Mouse (Mus musculus) liver, embryonic 12.5 days (tissue): ENCODE measurements around the gene Ppp2r5d. TPM values are rescaled to one million over a fixed set of nuclear protein-coding genes. Genes with fewer than 3 reads are reported as not detected.

Source experiments
- ATAC-seq: fragments of 200-750 bp; cut with Nextera tagmentation; 2 replicates; pipeline ENCODE4 v1.8.0; 2017; ENCODE audit warnings: moderate number of reproducible peaks, mild to moderate bottlenecking, moderate library complexity
- H3K27ac ChIP-seq: fragments of 300-500 bp; sonication (generic); 2 replicates; pipeline ENCODE4 v1.5.1; 2016; ENCODE audit warnings: mild to moderate bottlenecking
- H3K27me3 ChIP-seq: fragments of 300-500 bp; sonication (generic); replicated peaks from 2 replicates; pipeline ENCODE4 v1.6.1; 2016; ENCODE audit warnings: mild to moderate bottlenecking, moderate library complexity
- H3K36me3 ChIP-seq: fragments of 300-500 bp; sonication (generic); 2 replicates; pipeline ENCODE4 v1.6.1; 2016; ENCODE audit warnings: mild to moderate bottlenecking, moderate library complexity
- H3K4me1 ChIP-seq: fragments of 300-500 bp; sonication (generic); 2 replicates; pipeline ENCODE4 v1.6.1; 2016
- H3K4me2 ChIP-seq: fragments of 300-500 bp; sonication (generic); 2 replicates; pipeline ENCODE4 v1.6.1; 2016; ENCODE audit warnings: mild to moderate bottlenecking, moderate library complexity
- H3K4me3 ChIP-seq: fragments of 300-500 bp; sonication (generic); 2 replicates; pipeline ENCODE4 v1.5.1; 2016; ENCODE audit warnings: mild to moderate bottlenecking, moderate library complexity
- H3K9ac ChIP-seq: fragments of 300-500 bp; sonication (generic); 2 replicates; pipeline ENCODE4 v1.6.1; 2016; ENCODE audit warnings: mild to moderate bottlenecking, moderate library complexity
- H3K9me3 ChIP-seq: fragments of 300-500 bp; sonication (generic); replicated peaks from 2 replicates; pipeline ENCODE4 v1.6.1; 2016; ENCODE audit warnings: mild to moderate bottlenecking, moderate library complexity
- WGBS: fragments of 180-500 bp; shearing (Covaris S2); methylation state at CpG from one replicate; pipeline ENCODE4 v1.1.7; 2016; ENCODE audit not compliant: insufficient replicate concordance; 5-methylcytosine and 5-hydroxymethylcytosine counted together
- polyA plus RNA-seq: library from polyadenylated mRNA; unstranded; fragments of >200 nt; fragmentation: Nextera tagmentation; extraction: Ambion mirVana; gene quantifications from 2 replicates; pipeline ENCODE4 v1.2.1, GENCODE M21; 2016

Ppp2r5d gene
- polyA plus RNA-seq: 48.3 and 49.1 TPM in 2 replicates

GRCm38 (mm10) chr17:46704887-46705835, at the start of gene Ppp2r5d:
Gene Ppp2r5d, minus strand, starts transcription at chr17:46705111.
- Histone ChIP-seq H3K9me3 (no peaks in the 10 kb centered on the region), H3K9ac (peak within 1 kb of the TSS; percentile 93), H3K4me2 (peak within 1 kb of the TSS; percentile 95), H3K36me3 (peaks cover 12% of the 10 kb centered on the region), H3K4me1 (peaks cover 52% of the 10 kb centered on the region), H3K27ac (peak within 1 kb of the TSS; percentile 89), H3K27me3 (no peaks in the 10 kb centered on the region), H3K4me3 (peak within 1 kb of the TSS; percentile 88)
- peak; percentile 94 for ATAC-seq
- WGBS: under 1% methylated on average over 48 of the region's 48 CpGs

- H3K4me2 ChIP-seq: peak within 1 kb of the TSS; percentile 95
- peaks cover 10% of the 10 kb centered on the region; the same call in 1 of the 2 replicates for H3K27me3 ChIP-seq
- peak within 1 kb of the TSS; percentile 86 for H3K4me3 ChIP-seq
- peak within 1 kb of the TSS; percentile 80 for H3K9ac ChIP-seq
- under 1% methylated on average over 58 of the region's 58 CpGs for WGBS
- peak; percentile 99 for ATAC-seq
- no peaks in the 10 kb centered on the region for H3K9me3 ChIP-seq
- peak within 1 kb of the TSS; percentile 89 for H3K27ac ChIP-seq
- peaks cover 22% of the 10 kb centered on the region for H3K36me3 ChIP-seq
- peaks cover 41% of the 10 kb centered on the region for H3K4me1 ChIP-seq
Observed at GRCm38 (mm10) chr17:46751794-46752556, 47.1 kb upstream of the Ppp2r5d start, which contains the start of gene Cnpy3. Gene Cnpy3, minus strand, starts transcription at chr17:46752214.

GRCm38 (mm10) chr17:46751056-46751793, 46.3 kb upstream of the Ppp2r5d start:
- peak overlapping the region; percentile 80 for H3K9ac ChIP-seq
- H3K9me3 ChIP-seq: no peaks in the 10 kb centered on the region
- H3K27ac ChIP-seq: peak overlapping the region; percentile 89
- ATAC-seq: peak; percentile 10; the same call in 1 of the 2 replicates
- H3K4me3 ChIP-seq: peak overlapping the region; percentile 86
- H3K36me3 ChIP-seq: peaks cover 29% of the 10 kb centered on the region
- peaks cover 41% of the 10 kb centered on the region for H3K4me1 ChIP-seq
- WGBS: 13% methylated on average over 16 of the region's 16 CpGs
- peaks cover 5% of the 10 kb centered on the region; the same call in 1 of the 2 replicates for H3K27me3 ChIP-seq
- H3K4me2 ChIP-seq: peak overlapping the region; percentile 95

- Histone ChIP-seq H3K4me1 (peaks cover 41% of the 10 kb centered on the region), H3K27ac (peak overlapping the region; percentile 89), H3K36me3 (peaks cover 36% of the 10 kb centered on the region), H3K9me3 (no peaks in the 10 kb centered on the region), H3K27me3 (no peaks in the 10 kb centered on the region), H3K4me3 (peak overlapping the region; percentile 86), H3K9ac (peak overlapping the region; percentile 80), H3K4me2 (peak overlapping the region; percentile 95)
- WGBS: 69% methylated on average over 4 of the region's 4 CpGs
- no peak for ATAC-seq
Observed at GRCm38 (mm10) chr17:46750580-46750979, 45.7 kb upstream of the Ppp2r5d start.

- ATAC-seq: no peak
- H3K9me3 ChIP-seq: no peaks in the 10 kb centered on the region
- H3K36me3 ChIP-seq: peaks cover 47% of the 10 kb centered on the region
- H3K9ac ChIP-seq: 0 out of 2 replicates have a peak overlapping the region, but pooled peaks have one; percentile 2
- H3K4me1 ChIP-seq: peaks cover 41% of the 10 kb centered on the region
- no peaks in the 10 kb centered on the region for H3K27me3 ChIP-seq
- no peak overlapping the region for H3K27ac ChIP-seq
- H3K4me3 ChIP-seq: no peak overlapping the region
- 79% methylated on average over 5 of the region's 5 CpGs for WGBS
- H3K4me2 ChIP-seq: no peak overlapping the region
Observed at GRCm38 (mm10) chr17:46749282-46749681, 44.4 kb upstream of the Ppp2r5d start.

GRCm38 (mm10) chr17:46747806-46748205, 42.9 kb upstream of the Ppp2r5d start:
- H3K4me3 ChIP-seq: no peak overlapping the region
- H3K4me2 ChIP-seq: no peak overlapping the region
- H3K27me3 ChIP-seq: no peaks in the 10 kb centered on the region
- no peaks in the 10 kb centered on the region for H3K9me3 ChIP-seq
- 79% methylated on average over 2 of the region's 2 CpGs for WGBS
- peaks cover 61% of the 10 kb centered on the region for H3K36me3 ChIP-seq
- ATAC-seq: no peak
- no peak overlapping the region for H3K9ac ChIP-seq
- no peak overlapping the region for H3K27ac ChIP-seq
- H3K4me1 ChIP-seq: peaks cover 41% of the 10 kb centered on the region

GRCm38 (mm10) chr17:46747234-46747633, 42.3 kb upstream of the Ppp2r5d start:
- Histone ChIP-seq H3K9me3 (no peaks in the 10 kb centered on the region), H3K4me1 (peaks cover 41% of the 10 kb centered on the region), H3K27me3 (no peaks in the 10 kb centered on the region), H3K27ac (no peak overlapping the region), H3K4me3 (no peak overlapping the region), H3K36me3 (peaks cover 67% of the 10 kb centered on the region), H3K4me2 (no peak overlapping the region), H3K9ac (no peak overlapping the region)
- 71% methylated on average over 8 of the region's 8 CpGs for WGBS
- no peak for ATAC-seq

- Histone ChIP-seq H3K9ac (no peak overlapping the region), H3K9me3 (no peaks in the 10 kb centered on the region), H3K4me2 (no peak overlapping the region), H3K27me3 (no peaks in the 10 kb centered on the region), H3K4me3 (no peak overlapping the region), H3K4me1 (peaks cover 41% of the 10 kb centered on the region), H3K27ac (no peak overlapping the region; the same call in 1 of the 2 replicates), H3K36me3 (peaks cover 78% of the 10 kb centered on the region)
- ATAC-seq: no peak
- WGBS: 79% methylated on average over 2 of the region's 2 CpGs
Observed at GRCm38 (mm10) chr17:46745506-46745905, 40.6 kb upstream of the Ppp2r5d start.

- Histone ChIP-seq H3K4me2 (no peak overlapping the region), H3K9me3 (no peaks in the 10 kb centered on the region), H3K36me3 (peaks cover 69% of the 10 kb centered on the region), H3K27me3 (no peaks in the 10 kb centered on the region), H3K9ac (no peak overlapping the region), H3K4me1 (peaks cover 24% of the 10 kb centered on the region), H3K4me3 (no peak overlapping the region), H3K27ac (no peak overlapping the region)
- ATAC-seq: no peak
- 91% methylated on average over 9 of the region's 9 CpGs for WGBS
Observed at GRCm38 (mm10) chr17:46742986-46743385, 38.1 kb upstream of the Ppp2r5d start.

- H3K4me1 ChIP-seq: peaks cover 20% of the 10 kb centered on the region
- 63% methylated on average over 6 of the region's 6 CpGs for WGBS
- peaks cover 62% of the 10 kb centered on the region for H3K36me3 ChIP-seq
- H3K9me3 ChIP-seq: no peaks in the 10 kb centered on the region
- H3K9ac ChIP-seq: 0 out of 2 replicates have a peak overlapping the region, but pooled peaks have one; percentile 9
- peak overlapping the region; percentile 27 for H3K4me2 ChIP-seq
- peak overlapping the region; percentile 78 for H3K27ac ChIP-seq
- peak; percentile 92 for ATAC-seq
- H3K4me3 ChIP-seq: no peak overlapping the region
- no peaks in the 10 kb centered on the region for H3K27me3 ChIP-seq
Observed at GRCm38 (mm10) chr17:46741305-46741704, 36.4 kb upstream of the Ppp2r5d start.

- Histone ChIP-seq H3K4me2 (no peak overlapping the region), H3K27ac (peak overlapping the region; percentile 46; the same call in 1 of the 2 replicates), H3K9me3 (no peaks in the 10 kb centered on the region), H3K9ac (no peak overlapping the region), H3K27me3 (no peaks in the 10 kb centered on the region), H3K4me3 (no peak overlapping the region), H3K36me3 (peaks cover 27% of the 10 kb centered on the region), H3K4me1 (peaks cover 8% of the 10 kb centered on the region)
- WGBS: 47% methylated on average over 9 of the region's 10 CpGs
- ATAC-seq: peak; percentile 28; the same call in 1 of the 2 replicates
Observed at GRCm38 (mm10) chr17:46736160-46736559, 31.2 kb upstream of the Ppp2r5d start.
